Mouse (Mus musculus) G1E (cell line): Measurements from ENCODE around the gene Adm.

Experiments
- GATA1 ChIP-seq: IDR thresholded peaks from 2 replicates; pipeline ENCODE4 v1.6.1; 2012; ENCODE audit warnings: borderline replicate concordance, low read length, inconsistent platforms, mixed read lengths
- TAL1 ChIP-seq: conservative IDR thresholded peaks from 2 replicates; pipeline ENCODE4 v1.6.1; 2012; ENCODE audit warnings: low read depth, low read length, inconsistent platforms, mixed read lengths

GRCm38 (mm10) chr7:110647559-110648454 lies 20.3 kb downstream of the Adm start:
- no peak for TF ChIP-seq GATA1
- TF ChIP-seq TAL1, result no peak
